Mouse (Mus musculus): ENCODE data around the gene Mxra7.
"Not testable (repeated sequence)": the region's sequence is repeated elsewhere in the genome, so short reads cannot be mapped to it uniquely, and the experiment has no call there.

Mxra7 gene

DNA sequence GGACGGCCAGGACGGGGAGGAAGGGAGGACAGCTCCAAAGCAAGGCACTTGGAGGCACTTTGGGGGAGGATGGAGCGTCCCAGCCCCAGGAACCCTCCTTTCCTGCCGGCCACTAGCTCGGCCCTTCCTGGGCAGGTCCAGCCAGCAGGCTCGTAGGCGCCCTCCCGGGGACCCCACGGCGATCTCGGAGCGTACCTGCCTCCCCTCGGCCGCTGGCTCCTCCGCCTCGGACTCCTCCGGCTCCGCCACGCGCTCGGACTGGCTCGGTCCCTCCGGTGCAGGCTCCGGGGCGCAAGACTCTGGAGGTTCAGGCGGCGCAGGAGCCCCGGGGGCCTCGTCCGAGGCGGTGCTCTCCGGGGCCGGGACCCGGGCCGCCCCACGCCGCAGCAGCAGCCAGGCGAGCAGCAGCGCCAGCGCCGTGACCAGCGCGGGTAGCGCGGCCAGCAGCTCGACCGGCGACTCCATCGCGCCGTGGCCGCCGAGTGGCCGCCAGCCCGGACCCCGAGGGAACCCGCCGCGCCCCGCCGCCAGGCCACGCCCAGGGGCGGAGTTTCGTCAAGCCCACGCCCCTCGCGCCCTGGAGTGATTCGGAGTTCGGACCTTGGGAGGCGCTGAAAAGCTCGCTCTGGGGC, at the start of gene Mxra7:
Gene Mxra7, minus strand, starts transcription at position 513 of the 632 bp plus-strand sequence.
- peak; percentile 89 for DNase-seq (ENCODE audit: low spot score)

DNA sequence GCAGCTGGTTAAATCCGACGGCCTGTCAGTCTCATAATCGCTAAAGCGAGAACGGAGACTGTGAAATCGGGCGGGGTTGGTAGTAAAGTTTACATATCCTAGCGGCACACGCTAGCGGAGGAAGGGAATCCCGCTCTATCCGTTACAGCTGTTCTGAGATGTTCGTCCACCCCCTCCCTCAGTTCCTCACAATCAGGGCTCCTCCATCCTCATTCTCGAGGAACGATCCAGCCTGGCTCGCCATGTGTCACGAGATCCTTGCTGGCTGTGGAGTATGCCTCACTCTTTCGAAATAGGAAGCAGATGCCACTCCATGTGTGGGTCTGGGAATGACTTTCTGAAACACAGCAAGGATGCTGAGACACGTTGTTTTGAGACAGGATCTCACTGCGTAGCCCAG, 46.1 kb upstream of the Mxra7 start:
- DNase-seq (ENCODE audit: low spot score): no peak

DNA sequence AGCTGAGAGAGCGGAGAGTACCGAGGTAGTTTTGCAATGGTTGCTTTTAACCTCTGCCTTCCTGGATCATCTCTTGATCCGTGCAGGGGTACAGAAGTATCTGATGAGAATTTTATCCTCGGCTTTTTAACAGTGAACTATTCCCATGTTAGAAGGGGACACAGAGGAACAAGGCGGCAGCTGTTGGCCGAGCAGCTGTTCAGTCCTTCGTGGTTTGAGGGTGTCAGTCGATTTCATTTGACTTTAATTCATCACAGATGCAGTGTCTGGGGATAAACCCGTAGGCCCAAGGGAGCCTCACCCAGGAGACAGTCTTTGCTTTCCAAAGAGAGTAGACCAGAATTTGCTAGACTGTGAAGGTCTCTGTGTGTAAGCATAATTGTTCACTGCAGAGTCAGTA, 43.7 kb upstream of the Mxra7 start:
- no peak for DNase-seq (ENCODE audit: low spot score)

DNA sequence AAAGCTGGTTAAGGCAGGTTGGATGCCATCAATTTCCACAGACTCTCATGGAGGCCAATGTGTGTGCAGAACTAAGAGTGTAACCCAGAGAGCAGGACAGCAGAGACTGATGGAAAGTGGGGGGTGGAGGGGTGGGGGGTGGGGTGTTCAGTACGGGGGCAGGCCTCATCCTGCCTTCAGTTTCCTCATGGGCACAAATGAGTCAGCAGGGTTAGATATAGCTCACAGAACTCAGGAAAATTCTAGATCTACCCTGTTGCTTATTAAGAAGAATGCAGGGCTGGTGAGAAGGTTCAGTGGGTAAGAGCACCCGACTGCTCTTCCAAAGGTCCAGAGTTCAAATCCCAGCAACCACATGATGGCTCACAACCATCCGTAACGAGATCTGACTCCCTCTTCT, 41.8 kb upstream of the Mxra7 start:
- no peak for DNase-seq (ENCODE audit: low spot score)

DNA sequence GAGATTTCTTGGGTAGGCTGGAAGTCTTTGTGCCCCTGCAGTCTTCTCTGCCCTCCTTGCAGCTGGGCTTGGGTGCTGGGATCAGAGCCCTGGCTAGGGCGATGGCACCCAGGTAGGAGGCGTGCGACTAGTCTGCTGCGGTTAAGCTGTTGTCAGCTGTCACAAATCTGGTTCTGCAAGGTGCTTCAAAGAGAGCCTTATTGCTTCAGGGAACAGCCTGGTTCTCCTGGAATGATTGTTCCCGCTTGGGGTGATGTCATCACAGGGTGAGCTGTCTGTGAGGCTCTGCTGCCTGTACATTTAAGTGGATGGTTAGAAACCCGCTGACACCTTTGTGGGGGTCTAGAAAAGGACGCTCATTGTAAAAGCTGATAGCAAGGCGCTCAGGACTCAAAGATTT, 41.4 kb upstream of the Mxra7 start:
- DNase-seq (ENCODE audit: low spot score): no peak

DNA sequence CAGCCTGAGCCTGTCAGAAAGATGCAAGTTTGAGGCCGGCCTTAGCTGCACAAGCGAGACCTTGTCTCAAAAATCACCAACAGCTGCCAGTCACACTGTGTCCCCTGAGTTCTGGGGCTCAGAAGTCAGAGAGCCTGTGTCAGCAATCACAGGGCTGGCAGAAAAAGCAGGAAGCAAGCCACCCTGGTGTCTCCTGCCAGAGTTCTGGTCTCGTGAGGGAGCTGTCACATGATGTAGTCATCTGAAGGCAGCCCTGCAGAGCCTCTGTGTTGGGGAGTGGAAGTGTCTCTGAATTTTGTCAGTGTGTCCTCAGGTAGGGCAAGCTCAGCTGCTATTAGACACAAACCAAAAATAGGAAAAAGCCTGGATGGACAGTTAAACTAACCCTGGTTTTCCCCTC, 40.3 kb upstream of the Mxra7 start:
- peak; percentile 22 for DNase-seq (ENCODE audit: low spot score)

DNA sequence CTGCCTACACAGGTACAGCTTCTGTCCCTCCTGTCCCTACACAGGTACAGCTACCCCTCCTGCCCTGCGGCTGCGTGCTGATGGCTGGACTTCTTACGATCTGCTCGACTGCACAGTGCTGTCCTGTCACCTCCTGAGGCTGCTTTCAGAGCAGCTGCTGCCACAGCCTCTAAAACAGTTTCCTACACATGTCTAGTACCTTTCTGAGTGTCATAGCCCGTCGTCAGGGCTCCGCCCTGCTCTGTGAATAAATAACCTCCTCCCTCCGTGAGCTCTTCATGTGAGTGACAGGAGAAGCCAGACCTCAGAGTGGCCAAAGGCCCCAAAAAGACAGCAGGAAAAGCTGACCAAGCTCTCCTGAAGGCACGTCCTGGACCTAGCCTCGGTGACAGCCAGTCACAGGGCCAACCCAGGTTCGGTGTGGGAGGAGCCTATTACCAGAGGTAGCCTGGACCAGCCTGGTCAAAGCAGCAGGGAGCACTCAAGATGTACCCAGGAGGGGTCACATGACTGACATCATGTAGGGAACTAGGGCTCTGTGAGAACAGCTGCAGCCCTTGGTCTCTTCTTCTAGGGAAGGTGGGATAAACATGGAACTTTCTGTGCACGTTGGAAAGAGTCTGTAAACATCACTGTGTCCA, 38.2 kb upstream of the Mxra7 start:
- no peak for DNase-seq (ENCODE audit: low spot score)

DNA sequence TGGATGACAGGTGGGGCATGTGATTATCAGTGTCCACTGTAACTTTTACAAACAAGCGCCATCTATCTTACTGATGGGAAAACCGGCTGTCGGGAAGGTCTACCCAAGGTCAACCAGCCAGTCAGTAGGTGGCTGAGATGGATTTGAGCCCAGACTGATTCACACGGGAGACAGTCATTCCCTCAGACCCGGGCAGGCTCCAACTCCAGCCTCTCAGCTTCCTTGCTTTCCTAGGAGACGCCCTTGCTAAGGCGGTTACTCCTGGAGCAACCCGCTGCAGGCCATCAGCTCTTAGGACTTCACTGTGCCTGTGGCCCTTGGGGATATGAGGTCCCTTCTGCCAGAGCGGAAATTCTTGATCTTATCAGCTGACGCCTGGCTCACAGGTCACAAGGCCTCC, 36.6 kb upstream of the Mxra7 start:
- DNase-seq (ENCODE audit: low spot score): no peak

DNA sequence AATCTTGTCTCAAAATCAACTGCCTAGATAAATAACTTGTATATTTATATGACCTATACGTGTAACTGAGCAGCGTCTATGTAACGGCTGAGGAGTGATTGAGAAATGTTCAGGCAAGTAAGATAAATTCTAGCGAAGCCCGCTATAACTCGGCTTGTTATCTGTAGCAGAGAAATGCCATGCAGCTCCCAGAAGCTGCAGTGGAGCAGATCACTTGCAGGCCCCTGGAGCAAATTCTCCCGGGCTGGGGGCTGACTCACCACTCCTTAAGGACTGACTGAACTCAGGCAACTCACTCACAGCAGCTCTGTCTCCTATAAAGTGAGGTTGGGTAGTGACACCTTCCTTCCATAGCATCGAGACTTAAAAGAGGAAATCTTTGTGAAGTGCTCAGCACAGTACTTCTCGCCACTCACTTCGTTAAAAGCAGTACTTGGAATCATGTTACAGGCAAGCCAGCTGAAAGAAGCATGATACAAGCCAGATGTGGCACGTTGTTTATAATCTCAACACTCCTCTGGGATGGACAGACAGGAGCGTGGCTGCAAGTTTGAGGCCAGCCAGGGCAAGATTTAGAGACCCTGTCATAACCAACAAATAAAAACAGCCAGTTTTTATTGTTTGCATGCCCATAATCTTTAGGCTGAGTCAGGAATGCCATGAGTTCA, 29.5 kb upstream of the Mxra7 start:
- no peak for DNase-seq (ENCODE audit: low spot score)

DNA sequence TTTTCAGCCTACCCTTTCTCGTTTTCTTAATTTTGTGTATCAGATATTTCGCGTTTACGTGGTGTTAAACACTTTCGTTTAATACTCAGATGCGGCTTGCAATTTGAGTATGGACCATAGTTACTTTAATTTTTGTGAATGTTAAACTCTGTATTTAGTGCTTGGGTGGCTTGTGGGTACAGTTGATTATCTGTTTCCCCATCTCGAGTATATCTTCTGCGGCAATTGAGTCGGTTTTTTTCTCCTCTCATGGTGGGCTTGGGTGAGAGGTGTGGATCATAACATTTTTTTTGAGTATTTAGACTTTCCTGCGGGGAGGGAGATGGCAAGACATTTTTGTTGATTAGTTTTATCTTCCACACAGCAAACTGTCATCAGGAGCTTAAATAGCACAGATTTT, 26.4 kb upstream of the Mxra7 start:
- DNase-seq (ENCODE audit: low spot score): no peak

DNA sequence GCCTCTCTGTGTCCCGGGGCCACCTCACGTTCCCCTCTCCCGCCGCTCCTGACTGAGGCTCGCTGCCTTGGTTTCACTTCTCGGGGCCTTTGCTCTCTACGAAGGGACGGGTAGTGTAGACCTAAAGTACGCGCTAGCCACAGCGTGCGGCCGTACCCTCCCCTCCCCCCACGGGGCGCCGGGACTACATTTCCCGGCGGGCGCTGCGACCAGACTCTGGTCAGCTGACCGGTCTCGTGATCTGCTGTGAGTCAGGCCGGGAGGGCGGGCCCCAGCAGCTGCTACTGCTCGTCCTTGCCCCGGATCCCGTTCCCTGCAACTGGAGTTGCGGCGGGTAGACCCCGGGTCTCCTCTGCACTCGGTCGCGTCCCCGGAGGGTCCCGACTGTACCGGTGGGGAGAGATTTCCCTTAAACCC, 25.7 kb upstream of the Mxra7 start:
- peak; percentile 97 for DNase-seq (ENCODE audit: low spot score)

DNA sequence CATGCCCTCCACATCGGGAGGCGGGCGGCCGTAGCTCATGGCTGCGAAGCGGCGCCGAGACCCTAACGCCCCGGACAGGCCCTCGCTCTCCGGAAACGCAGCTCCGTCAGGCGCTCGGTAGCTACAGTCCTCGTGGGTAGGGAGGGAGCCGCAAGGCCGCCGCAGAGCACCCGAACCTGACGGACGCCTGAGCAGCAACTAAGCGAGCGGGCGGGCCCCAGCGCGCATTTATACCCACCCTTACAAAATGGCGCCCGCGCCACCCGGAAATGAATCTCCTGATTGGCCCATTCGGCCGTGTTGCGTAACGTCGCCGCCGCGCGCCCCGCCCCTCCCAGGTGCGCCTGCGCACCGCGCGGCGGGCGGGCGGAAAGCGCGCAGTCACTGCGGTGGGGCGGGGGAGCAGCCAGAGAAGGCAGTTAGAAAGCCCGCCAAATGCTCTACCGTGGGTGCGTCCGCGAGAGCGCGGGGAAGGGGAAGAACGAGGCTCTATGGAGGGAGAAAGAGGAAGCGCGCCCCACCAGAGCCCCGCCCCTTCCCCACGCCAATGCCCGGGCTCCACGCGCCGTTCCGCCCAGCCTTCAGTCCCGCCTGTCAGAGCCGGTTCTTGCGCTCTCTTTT, 25.2 kb upstream of the Mxra7 start, which contains the start of gene Srsf2:
Gene Srsf2, minus strand, starts transcription at position 204 of the 621 bp plus-strand sequence.
- peak; percentile 97 for DNase-seq (ENCODE audit: low spot score)

DNA sequence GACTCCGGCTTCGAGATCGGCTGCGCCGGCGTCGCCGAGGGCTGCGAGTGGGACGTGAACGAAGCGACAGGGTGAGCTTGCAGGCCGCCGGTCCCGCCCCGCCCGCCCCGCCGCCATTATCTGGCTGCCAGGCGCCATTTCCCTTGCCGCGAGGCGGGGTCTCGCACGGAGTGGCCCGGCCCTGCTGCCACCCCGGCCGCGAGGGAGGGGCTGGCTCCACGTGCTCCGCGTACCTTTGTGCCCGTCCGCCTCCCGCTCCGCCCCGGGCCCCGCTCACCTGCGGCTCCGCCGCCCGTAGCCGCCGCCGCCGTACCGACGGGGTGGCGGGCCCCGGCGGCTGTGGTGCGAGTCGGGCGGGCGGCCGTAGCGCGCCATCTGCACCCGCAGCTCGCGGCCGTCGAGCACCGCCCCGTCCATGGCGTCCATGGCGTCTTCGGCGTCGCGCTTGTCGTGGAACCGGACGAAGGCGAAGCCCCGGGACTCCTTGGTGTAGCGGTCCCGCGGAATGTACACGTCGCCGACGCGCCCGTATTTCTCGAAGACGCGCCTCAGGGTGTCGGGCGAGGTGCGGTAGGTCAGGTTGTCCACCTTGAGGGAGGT, 24.5 kb upstream of the Mxra7 start, which contains the start of gene Mfsd11:
Gene Mfsd11, plus strand, starts transcription at position 150 of the 600 bp plus-strand sequence.
- peak; percentile 81 for DNase-seq (ENCODE audit: low spot score)

DNA sequence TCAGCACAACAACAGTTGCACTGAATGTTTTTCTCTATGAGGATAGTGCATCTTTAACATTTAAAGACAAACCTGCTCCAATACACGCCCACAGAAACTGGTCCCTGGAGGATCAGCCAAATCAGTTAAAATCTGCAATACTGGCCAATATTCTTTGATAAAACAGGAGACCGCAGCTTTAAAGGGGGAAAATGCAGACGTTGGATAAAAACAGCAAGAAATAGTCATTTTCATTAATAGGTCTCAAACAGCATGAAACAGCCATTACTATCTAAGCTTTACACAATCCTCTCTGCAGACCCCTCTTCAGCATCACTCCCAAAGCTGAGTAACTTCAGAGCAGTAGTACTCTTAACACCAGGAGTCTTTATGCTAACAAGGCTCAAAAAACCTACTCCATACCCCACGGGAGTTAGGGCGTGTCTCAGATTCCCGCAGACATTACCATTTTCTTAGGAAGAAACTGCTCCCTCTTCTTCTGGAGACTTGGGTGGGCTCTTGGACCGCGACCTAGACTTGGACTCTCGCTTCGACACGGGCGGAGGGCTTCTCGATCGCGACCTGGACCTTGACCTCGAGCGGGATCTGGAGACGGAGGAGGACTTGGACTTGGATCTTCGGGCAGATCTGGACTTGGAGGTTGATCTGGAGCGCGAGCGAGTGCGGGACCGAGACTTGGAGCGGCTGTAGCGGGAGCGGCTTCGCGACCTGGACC, 23.9 kb upstream of the Mxra7 start:
- no peak for DNase-seq (ENCODE audit: low spot score)

DNA sequence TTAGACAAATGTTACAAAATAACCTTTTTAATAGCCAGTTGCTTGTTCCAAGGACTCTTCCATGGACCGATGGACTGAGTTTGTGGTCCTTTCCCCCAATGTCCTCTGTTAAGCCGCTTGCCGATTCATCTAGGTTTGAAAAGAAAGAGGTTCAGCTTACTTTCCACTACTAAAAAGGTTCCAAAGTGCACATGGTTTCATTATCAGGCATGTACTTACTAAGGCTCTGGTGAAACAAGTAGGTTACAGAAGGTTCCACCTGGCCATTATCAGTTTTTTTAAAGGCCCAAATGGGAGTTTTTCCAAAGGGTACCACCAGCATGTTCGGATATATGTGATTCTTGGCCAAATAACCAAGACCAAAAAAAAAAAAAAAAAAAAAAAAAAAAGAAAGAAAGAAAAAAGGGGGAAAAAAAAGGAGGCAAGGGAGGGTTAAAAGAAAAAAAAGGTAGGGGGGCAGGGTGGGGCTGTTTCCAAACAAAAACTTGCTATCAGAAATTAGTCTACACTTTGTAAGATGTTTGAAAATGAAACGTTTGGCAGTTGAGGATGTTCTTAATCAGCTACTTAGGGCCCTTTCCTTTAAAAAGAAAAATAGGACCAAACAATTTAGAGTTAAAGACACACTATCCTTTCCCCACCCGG, 23.1 kb upstream of the Mxra7 start:
- no peak for DNase-seq (ENCODE audit: low spot score)

DNA sequence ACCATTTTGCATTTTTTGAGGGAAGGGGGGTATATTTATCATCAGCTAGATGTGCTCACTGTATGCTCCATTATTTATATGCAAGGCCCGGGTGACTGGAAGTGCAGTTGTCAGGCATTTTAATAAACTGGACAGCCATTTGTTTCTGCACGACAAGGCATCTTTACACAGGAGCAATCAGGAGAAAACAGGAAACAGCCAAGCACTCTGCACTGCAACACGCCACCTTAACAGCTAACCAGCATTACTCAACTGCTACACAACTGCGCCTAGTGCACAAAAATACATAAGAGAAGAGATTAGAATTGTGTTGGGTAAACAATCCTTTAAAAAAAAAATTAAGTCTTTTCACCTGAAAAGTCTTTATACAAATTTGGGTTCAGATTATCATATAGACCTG, 22.2 kb upstream of the Mxra7 start:
- no peak for DNase-seq (ENCODE audit: low spot score)

DNA sequence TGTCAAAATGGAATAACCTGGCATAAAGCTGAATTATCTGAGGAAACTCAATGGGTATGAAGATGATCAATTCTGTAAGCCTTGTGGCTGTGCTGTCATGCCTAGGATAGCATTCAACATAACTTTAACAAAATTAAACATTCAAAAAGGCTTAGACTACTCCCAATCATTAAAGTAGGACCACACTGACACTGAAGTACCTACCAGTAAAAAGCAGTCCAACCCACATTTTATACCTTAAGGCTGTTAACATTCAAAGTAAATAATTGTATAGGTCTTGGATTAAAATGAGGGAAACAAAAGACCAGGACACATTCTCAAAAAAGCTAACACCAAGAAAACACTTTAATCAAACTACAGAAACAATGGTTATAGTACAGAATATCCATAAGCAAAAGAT, 21.7 kb upstream of the Mxra7 start:
- DNase-seq (ENCODE audit: low spot score): no peak

DNA sequence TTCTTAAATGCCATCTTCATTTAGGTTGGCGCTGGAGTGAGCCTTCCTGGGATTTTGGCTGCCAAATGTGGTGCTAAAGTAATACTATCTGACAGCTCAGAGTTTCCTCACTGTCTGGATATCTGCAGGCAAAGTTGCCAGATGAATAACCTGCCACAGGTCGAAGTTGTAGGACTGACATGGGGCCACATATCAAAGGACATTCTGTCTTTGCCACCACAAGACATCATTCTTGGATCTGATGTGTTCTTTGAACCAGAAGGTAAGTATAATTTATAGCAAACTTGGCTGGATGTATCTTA, 21.0 kb upstream of the Mxra7 start:
- DNase-seq (ENCODE audit: low spot score): not testable (repeated sequence)

DNA sequence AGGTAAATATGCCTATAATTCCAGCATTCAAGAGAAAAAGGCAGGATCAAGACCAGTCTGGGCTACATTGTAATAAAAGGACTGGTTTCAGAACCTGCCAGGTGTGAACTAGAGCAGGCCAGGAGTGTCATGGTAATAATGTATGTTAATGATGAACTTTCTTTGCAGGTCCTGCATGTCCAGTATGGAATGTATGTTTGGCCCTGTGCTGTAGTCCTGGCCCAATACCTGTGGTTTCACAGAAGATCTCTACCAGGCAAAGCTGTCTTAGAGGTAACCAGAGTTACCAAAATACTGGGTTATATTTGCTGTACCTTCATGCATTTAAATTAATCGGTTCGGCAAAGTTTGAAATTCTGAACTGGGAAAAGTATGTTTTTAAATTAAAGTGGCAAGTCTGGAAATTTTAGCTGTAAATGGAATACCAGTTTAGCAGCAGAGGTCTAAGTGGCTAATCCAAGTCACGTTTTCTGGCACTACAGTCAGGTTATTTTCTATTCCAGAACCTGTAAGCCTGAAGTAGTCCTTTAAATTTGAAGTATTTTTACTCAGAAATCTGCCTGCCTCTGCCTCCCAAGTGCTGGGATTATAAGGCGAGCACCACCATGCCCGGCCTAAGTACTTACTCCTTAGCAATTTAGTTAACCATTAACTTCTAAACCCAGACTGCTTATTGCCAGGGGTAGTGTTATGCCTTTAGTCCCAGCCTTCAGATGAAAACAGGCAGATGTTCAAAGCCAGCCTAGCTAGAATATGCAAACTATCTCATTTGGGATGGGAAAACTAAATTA, 20.4 kb upstream of the Mxra7 start:
- no peak for DNase-seq (ENCODE audit: low spot score)

DNA sequence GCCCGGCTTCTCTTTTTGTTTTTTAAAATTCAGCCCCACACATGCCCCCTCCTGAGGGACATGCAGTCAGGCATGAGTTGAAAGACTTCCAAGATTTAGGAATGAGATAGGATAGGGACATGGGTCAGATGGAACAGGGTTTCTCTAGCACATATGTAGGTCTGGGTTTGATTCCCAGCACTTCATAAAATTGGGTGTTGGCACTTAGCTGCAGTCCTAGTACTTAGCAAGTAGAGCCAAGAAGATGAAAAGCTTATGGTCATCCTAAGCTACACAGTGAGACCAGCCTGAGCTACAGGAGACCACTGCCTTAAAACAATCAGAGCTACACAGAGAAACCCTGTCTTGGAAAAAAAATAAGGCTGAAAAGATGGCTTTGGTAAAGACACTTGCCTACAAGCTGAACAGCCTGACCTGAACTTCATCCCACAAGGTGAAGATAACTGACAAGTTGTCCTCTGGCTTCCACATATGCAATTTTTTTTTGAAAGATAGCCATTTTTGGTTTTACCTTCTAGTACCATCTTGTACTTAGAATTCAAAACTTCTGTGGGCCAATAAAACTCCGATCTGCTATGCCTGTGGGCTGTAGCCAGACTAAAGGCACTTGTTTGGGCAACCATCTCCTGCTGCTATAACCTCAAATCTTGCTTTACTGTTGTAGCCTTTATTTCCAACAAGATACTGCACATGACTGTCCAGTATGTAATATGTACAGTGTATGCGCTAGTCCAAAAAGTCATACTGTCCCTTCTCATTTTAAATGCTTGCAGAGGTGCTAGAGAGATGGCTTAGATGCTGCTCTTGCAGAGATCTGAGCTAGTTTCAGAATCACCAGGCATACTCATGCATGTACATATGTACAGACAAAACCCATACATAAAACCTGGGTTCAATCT, 19.6 kb upstream of the Mxra7 start:
- no peak for DNase-seq (ENCODE audit: low spot score)
